Mouse (Mus musculus) midbrain, embryonic 11.5 days (tissue): Measurements from ENCODE around the gene Lingo3. TPM values are rescaled to one million over a fixed set of nuclear protein-coding genes. Genes with fewer than 3 reads are reported as not detected.

ENCODE experiments used
- microRNA counts: library from miRNA; unstranded; fragments of <30 nt; microRNA quantifications from one replicate; lab custom pipeline; 2015
- microRNA-seq: library from miRNA; unstranded; fragments of <30 nt; microRNA quantifications from one replicate; pipeline ENCODE4, GENCODE M21; 2017
- polyA plus RNA-seq: library from polyadenylated mRNA; unstranded; fragments of >200 nt; fragmentation: Nextera tagmentation; extraction: Ambion mirVana; gene quantifications from 2 replicates; pipeline ENCODE4 v1.2.1, GENCODE M21; 2014

The Lingo3 gene
- polyA plus RNA-seq, 1 experiment from 2014 or later = 0.55 TPM

MicroRNA genes within 50 kb of the gene (microRNA counts, 519-probe panel; counts per million panel counts)
- not detected for microRNA mmu-miR-1982 (lab: Ali Mortazavi, UCI)

Small RNAs within 50 kb of the gene (microRNA-seq; reads per million reads assigned to microRNA genes)
- gene Mir1982 = 4.9 reads per million, percentile 23 among the genes with 10 or more reads in this experiment

Other genes starting within 250 kb of the Lingo3 start
- gene Scamp4, start 241.2 kb downstream of the Lingo3 start, polyA plus RNA-seq = 60.2 and 62.3 TPM in 2 replicates
- 5.4 and 6.9 TPM in 2 replicates for gene Adat3, start 241.2 kb downstream of the Lingo3 start, polyA plus RNA-seq
- gene Gm49322, start 238.0 kb downstream of the Lingo3 start, polyA plus RNA-seq = 1.9 and 2.2 TPM in 2 replicates
- 73.6 and 86.9 TPM in 2 replicates for gene Csnk1g2, start 221.2 kb downstream of the Lingo3 start, polyA plus RNA-seq
- 43.8 and 51.7 TPM in 2 replicates for gene Btbd2, start 187.0 kb downstream of the Lingo3 start, polyA plus RNA-seq
- 42.0 and 49.4 TPM in 2 replicates for gene Mknk2, start 165.9 kb downstream of the Lingo3 start, polyA plus RNA-seq
- gene Mob3a, start 142.1 kb downstream of the Lingo3 start, polyA plus RNA-seq = 50.2 and 52.7 TPM in 2 replicates
- gene Izumo4, start 141.9 kb downstream of the Lingo3 start, polyA plus RNA-seq = 6.7 and 6.9 TPM in 2 replicates
- 63.2 and 68.4 TPM in 2 replicates for gene Ap3d1, start 101.8 kb downstream of the Lingo3 start, polyA plus RNA-seq
- 15.4 and 18.8 TPM in 2 replicates for gene Dot1l, start 88.8 kb downstream of the Lingo3 start, polyA plus RNA-seq
- 92.2 and 104 TPM in 2 replicates for gene Sf3a2, start 45.8 kb downstream of the Lingo3 start, polyA plus RNA-seq
- gene Plekhj1, start 45.4 kb downstream of the Lingo3 start, polyA plus RNA-seq = 138 and 151 TPM in 2 replicates
- not detected in 2 replicates for gene Amh, start 38.8 kb downstream of the Lingo3 start, polyA plus RNA-seq
- 0.38 and 0.80 TPM in 2 replicates for gene Jsrp1, start 30.5 kb downstream of the Lingo3 start, polyA plus RNA-seq
- 1,723 and 1,824 TPM in 2 replicates for gene Oaz1, start 17.4 kb downstream of the Lingo3 start, polyA plus RNA-seq
- 248 and 290 TPM in 2 replicates for gene Lsm7, start 11.2 kb upstream of the Lingo3 start, polyA plus RNA-seq
- gene Sppl2b, start 11.2 kb upstream of the Lingo3 start, polyA plus RNA-seq = 19.7 and 24.0 TPM in 2 replicates
- gene Tmprss9, start 27.8 kb upstream of the Lingo3 start, polyA plus RNA-seq = not detected in 2 replicates
- gene Timm13, start 56.9 kb upstream of the Lingo3 start, polyA plus RNA-seq = 321 and 347 TPM in 2 replicates
- gene Lmnb2, start 74.2 kb upstream of the Lingo3 start, polyA plus RNA-seq = 19.4 and 19.7 TPM in 2 replicates
- gene Gadd45b, start 86.0 kb upstream of the Lingo3 start, polyA plus RNA-seq = 10.1 and 11.3 TPM in 2 replicates
- 6.6 and 7.0 TPM in 2 replicates for gene Gng7, start 170.9 kb upstream of the Lingo3 start, polyA plus RNA-seq
- gene Diras1, start 181.6 kb upstream of the Lingo3 start, polyA plus RNA-seq = 3.1 and 3.3 TPM in 2 replicates
- gene Slc39a3, start 193.4 kb upstream of the Lingo3 start, polyA plus RNA-seq = 9.1 and 10.1 TPM in 2 replicates
- 200 and 232 TPM in 2 replicates for gene Sgta, start 216.1 kb upstream of the Lingo3 start, polyA plus RNA-seq
- gene Thop1, start 226.0 kb upstream of the Lingo3 start, polyA plus RNA-seq = 44.1 and 51.4 TPM in 2 replicates